Mouse (Mus musculus) lung, adult 2 months (tissue): Measurements from ENCODE around the gene Gm20388.

ENCODE experiments used
- CTCF ChIP-seq: fragments of 200-500 bp; IDR thresholded peaks from 2 replicates; pipeline ENCODE4 v1.5.1; 2011; ENCODE audit warnings: mild to moderate bottlenecking, low read length, control low read depth; ENCODE audit not compliant: insufficient read depth
- POLR2A ChIP-seq: fragments of 200-500 bp; IDR thresholded peaks from 2 replicates; pipeline ENCODE4 v1.6.1; 2011; ENCODE audit warnings: low read depth, mild to moderate bottlenecking, control low read depth, low read length, borderline replicate concordance; ENCODE audit errors: extremely low read depth

DNA sequence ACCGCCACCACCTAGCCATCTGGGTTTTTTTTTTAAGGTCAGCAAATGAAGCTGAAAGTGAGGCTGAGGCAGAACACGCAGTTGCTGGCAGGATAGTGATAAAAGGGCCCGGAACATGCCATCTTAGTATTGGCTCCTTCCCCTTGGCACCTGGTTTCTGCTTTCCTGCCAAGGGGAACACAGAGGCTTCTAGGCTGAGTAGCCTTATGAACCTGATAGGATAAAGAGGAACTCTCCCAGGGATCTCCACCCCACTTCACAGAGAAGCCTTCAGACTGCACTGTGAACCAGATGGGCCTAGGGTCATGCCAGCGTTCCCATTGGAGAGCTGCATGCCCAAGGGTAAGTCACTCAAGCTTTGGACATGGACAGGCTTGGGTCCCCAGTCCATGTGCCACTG lies 1770.3 kb downstream of the Gm20388 start:
- TF ChIP-seq CTCF (no peak), POLR2A (no peak)
